22 mouse cellular contexts compared by ENCODE assay signal in the genomic region with DNA sequence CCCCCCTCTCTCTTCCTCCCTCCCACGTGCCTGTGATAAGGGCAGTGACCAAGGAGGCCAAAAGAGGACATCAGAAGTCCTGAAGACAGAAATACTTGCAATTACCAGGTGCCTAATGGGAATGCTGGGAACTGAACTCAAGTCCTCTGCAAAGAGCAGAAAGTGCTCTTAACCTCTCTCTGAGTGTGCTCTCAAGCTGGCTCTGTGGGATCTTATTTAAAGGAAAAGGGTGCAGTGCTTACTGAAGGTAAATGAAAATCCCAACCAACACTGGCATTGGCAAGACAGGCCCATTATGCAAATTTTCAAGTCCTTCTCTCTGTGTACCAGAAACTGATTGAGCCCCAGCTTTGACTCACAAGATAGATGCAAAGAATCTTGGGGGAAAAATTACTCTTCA.
DNase-seq lines count a peak whose midpoint lies in the region; ATAC-seq and TF ChIP-seq lines count a peak whose summit lies in the region.
"Had no signal": no experiment of that assay in that cellular context is flagged by ENCODE, and none has a peak within 500 bp of the region (broad histone marks: within the 10 kb centered on the region; RNA-seq: fewer than 3 reads in every experiment).

No protein-coding gene starts in this region.

- WGBS in lung, embryonic 16.5 days, result no CpG with 5 or more reads among the region's 1 CpGs
- no CpG with 5 or more reads among the region's 1 CpGs for WGBS in lung, adult 2 months

- ATAC-seq in lung, embryonic 16.5 days (ENCODE audit: low read depth), result 0 out of 2 replicates have a peak, but pooled peaks have one; percentile 20
- ATAC-seq: forebrain, embryonic 14.5 days; forebrain, embryonic 16.5 days had no signal

- H3K27me3 ChIP-seq in lung, embryonic 16.5 days (ENCODE audit: control insufficient read depth, insufficient read depth, low read depth, low read length), result no peaks in the 10 kb centered on the region; the same call in 1 of the 2 replicates
- H3K27me3 ChIP-seq: embryonic facial prominence, embryonic 13.5 days; embryonic facial prominence, embryonic 15.5 days; forebrain, embryonic 12.5 days had no signal

- no peaks in the 10 kb centered on the region for H3K36me3 ChIP-seq in lung, embryonic 16.5 days (ENCODE audit: control insufficient read depth, insufficient read depth, low read length)
- H3K36me3 ChIP-seq: embryonic facial prominence, embryonic 13.5 days; embryonic facial prominence, embryonic 15.5 days; forebrain, embryonic 10.5 days; forebrain, embryonic 12.5 days had no signal

- no peaks in the 10 kb centered on the region for H3K9me3 ChIP-seq in lung, embryonic 16.5 days (ENCODE audit: control insufficient read depth, low read length)
- H3K9me3 ChIP-seq: embryonic facial prominence, embryonic 13.5 days; embryonic facial prominence, embryonic 15.5 days; forebrain, embryonic 10.5 days; forebrain, embryonic 12.5 days had no signal

- no peak for TF ChIP-seq POLR2A in lung, adult 2 months (IDR thresholded peaks at IDR 0.05; ENCODE audit: borderline replicate concordance, extremely low read depth, low read depth, low read length)

- no peak overlapping the region for H3K4me3 ChIP-seq in lung, embryonic 16.5 days (ENCODE audit: low read length)
- H3K4me3 ChIP-seq in lung, adult 2 months (replicated peaks; ENCODE audit: extremely low read depth, low read depth, low read length), result no peak overlapping the region
- H3K4me3 ChIP-seq: embryonic facial prominence, embryonic 13.5 days; embryonic facial prominence, embryonic 15.5 days; erythroblast, embryonic 14.5 days; forebrain, embryonic 10.5 days; forebrain, embryonic 12.5 days had no signal

- no peak for TF ChIP-seq CTCF in lung, adult 2 months (IDR thresholded peaks at IDR 0.05; ENCODE audit: insufficient read depth, low read length)

- no peak for DNase-seq in lung, postnatal 4 days
- DNase-seq in lung, postnatal 25 days (ENCODE audit: low spot score), result peak; percentile 18
- no peak for DNase-seq in lung, adult 2 months
- peak; percentile 10 for DNase-seq in A20 (ENCODE audit: low read depth, low spot score)
- DNase-seq: adrenal gland, adult 2 months; adrenal gland, postnatal 10 days; adrenal gland, postnatal 25 days; cerebellum, adult 11 months; cerebellum, adult 18-20 months; cerebellum, adult 8-10 months; cerebellum, adult 9-11 months; cerebellum, postnatal 14 days; cerebellum, postnatal 36 days; embryo, embryonic 11 days had no signal

- H3K4me2 ChIP-seq in lung, embryonic 16.5 days (ENCODE audit: low read depth, low read length), result no peak overlapping the region
- H3K4me2 ChIP-seq: embryonic facial prominence, embryonic 13.5 days; embryonic facial prominence, embryonic 15.5 days; forebrain, embryonic 12.5 days had no signal

- no peak overlapping the region for H3K27ac ChIP-seq in lung, embryonic 16.5 days (ENCODE audit: low read length)
- H3K27ac ChIP-seq: embryonic facial prominence, embryonic 13.5 days; embryonic facial prominence, embryonic 15.5 days; forebrain, embryonic 10.5 days; forebrain, embryonic 12.5 days had no signal

- H3K4me1 ChIP-seq in lung, embryonic 16.5 days (replicated peaks; ENCODE audit: control insufficient read depth, insufficient read depth, low read length), result no peaks in the 10 kb centered on the region
- H3K4me1 ChIP-seq in lung, adult 2 months (ENCODE audit: control insufficient read depth, insufficient read depth, low read length), result no peaks in the 10 kb centered on the region
- H3K4me1 ChIP-seq: embryonic facial prominence, embryonic 13.5 days; embryonic facial prominence, embryonic 15.5 days; forebrain, embryonic 10.5 days; forebrain, embryonic 12.5 days had no signal

- H3K9ac ChIP-seq in lung, embryonic 16.5 days (ENCODE audit: low read length), result no peak overlapping the region
- H3K9ac ChIP-seq: embryonic facial prominence, embryonic 13.5 days; embryonic facial prominence, embryonic 15.5 days; forebrain, embryonic 12.5 days had no signal

Comparison
In these comparisons a context has a peak if more than half of its experiments do, and no peak if none do; other contexts are left out.
1. DNase-seq: peak in lung, postnatal 25 days (single experiment) and A20 (single experiment); none in lung, postnatal 4 days (0 of 2) and lung, adult 2 months (single experiment).